Mouse (Mus musculus) heart, embryonic 15.5 days (tissue): ENCODE data around the gene Dedd2. TPM values are rescaled to one million over a fixed set of nuclear protein-coding genes. Genes with fewer than 3 reads are reported as not detected.
A peak's percentile ranks its signal among the peaks of the same experiment; 100 is the strongest.

ENCODE experiments used
- ATAC-seq: fragments of 200-750 bp; cut with Nextera tagmentation; replicated peaks from 2 replicates; pipeline ENCODE4 v1.8.0; 2017; ENCODE audit warnings: low read depth, moderate TSS enrichment; ENCODE audit not compliant: insufficient number of reproducible peaks, insufficient read depth, low FRiP score
- H3K27ac ChIP-seq: fragments of 300-500 bp; sonication (generic); 2 replicates; pipeline ENCODE4 v1.5.1; 2015; ENCODE audit warnings: mild to moderate bottlenecking, inconsistent platforms
- H3K27me3 ChIP-seq: fragments of 300-500 bp; sonication (generic); 2 replicates; pipeline ENCODE4 v1.6.1; 2015; ENCODE audit warnings: inconsistent platforms
- H3K36me3 ChIP-seq: fragments of 300-500 bp; sonication (generic); 2 replicates; pipeline ENCODE4 v1.6.1; 2015; ENCODE audit warnings: mild to moderate bottlenecking, inconsistent platforms
- H3K4me1 ChIP-seq: fragments of 300-500 bp; sonication (generic); replicated peaks from 2 replicates; pipeline ENCODE4 v1.6.1; 2015; ENCODE audit warnings: inconsistent platforms
- H3K4me2 ChIP-seq: fragments of 300-500 bp; sonication (generic); 2 replicates; pipeline ENCODE4 v1.6.1; 2015; ENCODE audit warnings: inconsistent platforms, mild to moderate bottlenecking, moderate library complexity
- H3K4me3 ChIP-seq: fragments of 300-500 bp; sonication (generic); 2 replicates; pipeline ENCODE4 v1.5.1; 2015; ENCODE audit warnings: mild to moderate bottlenecking, inconsistent platforms
- H3K9ac ChIP-seq: fragments of 300-500 bp; sonication (generic); 2 replicates; pipeline ENCODE4 v1.6.1; 2015; ENCODE audit warnings: mild to moderate bottlenecking, inconsistent platforms
- H3K9me3 ChIP-seq: fragments of 300-500 bp; sonication (generic); replicated peaks from 2 replicates; pipeline ENCODE4 v1.6.1; 2016; ENCODE audit warnings: inconsistent platforms
- WGBS: fragments of 180-500 bp; shearing (Covaris S2); methylation state at CpG from one replicate; pipeline ENCODE4 v1.1.7; 2015; ENCODE audit warnings: mixed read lengths; 5-methylcytosine and 5-hydroxymethylcytosine counted together
- polyA plus RNA-seq: library from polyadenylated mRNA; unstranded; fragments of >200 nt; fragmentation: Nextera tagmentation; extraction: Ambion mirVana; gene quantifications from 2 replicates; pipeline ENCODE4 v1.2.1, GENCODE M21; 2015

The Dedd2 gene
- polyA plus RNA-seq, 1 experiment from 2014 or later = 6.6 TPM

- Histone ChIP-seq H3K4me3 (no peak overlapping the region), H3K4me2 (no peak overlapping the region), H3K4me1 (peaks cover 64% of the 10 kb centered on the region), H3K27me3 (no peaks in the 10 kb centered on the region), H3K9me3 (no peaks in the 10 kb centered on the region), H3K9ac (0 out of 2 replicates have a peak overlapping the region, but pooled peaks have one; percentile 23), H3K27ac (peak overlapping the region; percentile 96; the same call in 1 of the 2 replicates), H3K36me3 (peaks cover 31% of the 10 kb centered on the region)
- ATAC-seq = no peak
- WGBS = 86% methylated on average over 30 of the region's 30 CpGs
Observed at GRCm38 (mm10) chr7:25244562-25245369, 24.4 kb upstream of the Dedd2 start.

GRCm38 (mm10) chr7:25243361-25243760 is 22.9 kb upstream of the Dedd2 start:
- ATAC-seq = no peak
- no peaks in the 10 kb centered on the region for H3K9me3 ChIP-seq
- no peak overlapping the region for H3K4me3 ChIP-seq
- H3K4me2 ChIP-seq = no peak overlapping the region
- peaks cover 31% of the 10 kb centered on the region for H3K36me3 ChIP-seq
- WGBS = 82% methylated on average over 4 of the region's 4 CpGs
- no peak overlapping the region for H3K9ac ChIP-seq
- peaks cover 75% of the 10 kb centered on the region for H3K4me1 ChIP-seq
- H3K27ac ChIP-seq = no peak overlapping the region
- no peaks in the 10 kb centered on the region for H3K27me3 ChIP-seq

GRCm38 (mm10) chr7:25241062-25241461 is 20.6 kb upstream of the Dedd2 start:
- peak overlapping the region; percentile 5; the same call in 1 of the 2 replicates for H3K9ac ChIP-seq
- H3K27ac ChIP-seq = peak overlapping the region; percentile 45

GRCm38 (mm10) chr7:25240631-25241030 is 20.2 kb upstream of the Dedd2 start:
- H3K4me3 ChIP-seq = no peak overlapping the region
- H3K9ac ChIP-seq = no peak overlapping the region
- H3K27me3 ChIP-seq = no peaks in the 10 kb centered on the region
- peak overlapping the region; percentile 45; the same call in 1 of the 2 replicates for H3K27ac ChIP-seq
- no peak overlapping the region for H3K4me2 ChIP-seq
- WGBS = 60% methylated on average over 7 of the region's 7 CpGs
- H3K9me3 ChIP-seq = no peaks in the 10 kb centered on the region
- no peak for ATAC-seq
- peaks cover 27% of the 10 kb centered on the region for H3K36me3 ChIP-seq
- H3K4me1 ChIP-seq = peaks cover 61% of the 10 kb centered on the region

More at GRCm38 (mm10) chr7:25241062-25241461, 20.6 kb upstream of the Dedd2 start:
- Histone ChIP-seq H3K4me2 (no peak overlapping the region), H3K27me3 (no peaks in the 10 kb centered on the region), H3K4me1 (peaks cover 61% of the 10 kb centered on the region), H3K4me3 (no peak overlapping the region), H3K36me3 (peaks cover 31% of the 10 kb centered on the region), H3K9me3 (no peaks in the 10 kb centered on the region)
- ATAC-seq = no peak
- WGBS = 15% methylated on average over 2 of the region's 2 CpGs

GRCm38 (mm10) chr7:25238829-25239623 is 18.6 kb upstream of the Dedd2 start:
- ATAC-seq = peak; percentile 48
- Histone ChIP-seq H3K4me2 (peak overlapping the region; percentile 79), H3K36me3 (peaks cover 18% of the 10 kb centered on the region), H3K4me3 (peak overlapping the region; percentile 82), H3K9ac (peak overlapping the region; percentile 54), H3K27ac (peak overlapping the region; percentile 91), H3K4me1 (peaks cover 49% of the 10 kb centered on the region), H3K9me3 (no peaks in the 10 kb centered on the region), H3K27me3 (no peaks in the 10 kb centered on the region)
- WGBS = 2% methylated on average over 30 of the region's 30 CpGs

GRCm38 (mm10) chr7:25238015-25238706 is 17.7 kb upstream of the Dedd2 start:
- Histone ChIP-seq H3K9ac (peak overlapping the region; percentile 97), H3K27me3 (no peaks in the 10 kb centered on the region), H3K36me3 (peaks cover 19% of the 10 kb centered on the region), H3K27ac (peak overlapping the region; percentile 91), H3K4me2 (peak overlapping the region; percentile 79), H3K4me1 (peaks cover 44% of the 10 kb centered on the region), H3K9me3 (no peaks in the 10 kb centered on the region), H3K4me3 (peak overlapping the region; percentile 82)
- under 1% methylated on average over 23 of the region's 23 CpGs for WGBS
- peak; percentile 89 for ATAC-seq

GRCm38 (mm10) chr7:25237249-25238014 is 17.0 kb upstream of the Dedd2 start, which contains the start of gene Gsk3a:
Gene Gsk3a (minus strand): TSS chr7:25237851.
- Histone ChIP-seq H3K9ac (peak within 1 kb of the TSS; percentile 97), H3K4me1 (peaks cover 39% of the 10 kb centered on the region), H3K4me2 (peak within 1 kb of the TSS; percentile 79), H3K27me3 (no peaks in the 10 kb centered on the region), H3K36me3 (peaks cover 20% of the 10 kb centered on the region), H3K4me3 (peak within 1 kb of the TSS; percentile 82), H3K9me3 (no peaks in the 10 kb centered on the region), H3K27ac (peak within 1 kb of the TSS; percentile 91)
- ATAC-seq = peak; percentile 85
- under 1% methylated on average over 73 of the region's 76 CpGs for WGBS

- H3K27me3 ChIP-seq = no peaks in the 10 kb centered on the region
- no peak overlapping the region for H3K27ac ChIP-seq
- peaks cover 39% of the 10 kb centered on the region for H3K36me3 ChIP-seq
- no peak overlapping the region for H3K4me2 ChIP-seq
- H3K9ac ChIP-seq = no peak overlapping the region
- H3K4me1 ChIP-seq = peaks cover 27% of the 10 kb centered on the region
- H3K9me3 ChIP-seq = no peaks in the 10 kb centered on the region
- WGBS = 88% methylated on average over 5 of the region's 5 CpGs
- H3K4me3 ChIP-seq = no peak overlapping the region
- no peak for ATAC-seq
Observed at GRCm38 (mm10) chr7:25235526-25235925, 15.1 kb upstream of the Dedd2 start.

- H3K9me3 ChIP-seq = no peaks in the 10 kb centered on the region
- no peaks in the 10 kb centered on the region for H3K27me3 ChIP-seq
- WGBS = 77% methylated on average over 2 of the region's 2 CpGs
- no peak overlapping the region for H3K4me2 ChIP-seq
- peaks cover 16% of the 10 kb centered on the region for H3K4me1 ChIP-seq
- H3K36me3 ChIP-seq = peaks cover 63% of the 10 kb centered on the region
- no peak overlapping the region for H3K4me3 ChIP-seq
- ATAC-seq = no peak
- no peak overlapping the region for H3K9ac ChIP-seq
- no peak overlapping the region for H3K27ac ChIP-seq
Observed at GRCm38 (mm10) chr7:25233061-25233460, 12.6 kb upstream of the Dedd2 start.

- Histone ChIP-seq H3K27ac (no peak overlapping the region), H3K4me1 (peaks cover 19% of the 10 kb centered on the region), H3K9ac (no peak overlapping the region), H3K36me3 (peaks cover 72% of the 10 kb centered on the region), H3K4me3 (no peak overlapping the region), H3K27me3 (no peaks in the 10 kb centered on the region), H3K9me3 (no peaks in the 10 kb centered on the region), H3K4me2 (no peak overlapping the region)
- WGBS = 57% methylated on average over 5 of the region's 5 CpGs
- no peak for ATAC-seq
Observed at GRCm38 (mm10) chr7:25232101-25232648, 11.8 kb upstream of the Dedd2 start.
